Mouse (Mus musculus): ENCODE results near the gene Prelp.

The Prelp gene

DNA sequence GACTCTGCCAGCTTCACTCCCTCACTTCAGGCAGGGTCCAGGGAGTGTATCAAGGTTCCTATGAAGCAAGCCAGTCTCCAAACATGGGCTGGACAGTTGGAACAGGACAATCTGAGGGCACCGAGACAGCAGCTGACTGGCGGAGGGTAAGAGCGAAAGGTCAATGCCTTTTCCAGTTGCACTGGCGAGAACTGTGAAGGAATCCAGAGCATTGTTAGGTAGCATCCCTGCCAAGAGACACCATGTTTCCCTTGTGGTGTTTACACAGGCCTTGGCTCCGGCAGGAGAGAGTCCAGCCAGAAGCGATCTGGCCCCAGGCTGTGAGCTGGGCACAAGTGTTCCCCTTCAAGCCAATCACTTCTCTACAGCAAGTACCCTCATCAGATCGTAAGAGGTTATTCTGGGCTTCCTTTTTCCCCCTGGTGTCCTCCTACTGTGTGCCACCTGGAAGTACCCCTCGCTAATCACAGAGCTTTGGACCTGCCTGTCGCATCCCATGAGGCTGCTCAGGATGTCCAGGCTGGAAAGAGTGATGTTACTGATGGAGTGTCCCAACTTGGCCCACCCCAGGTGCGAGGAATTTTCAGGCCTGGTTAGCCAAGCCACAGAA, 13.2 kb upstream of the Prelp start:
- no peak for DNase-seq (ENCODE audit: extremely low read depth, low read depth)

- DNase-seq (ENCODE audit: extremely low read depth, low read depth) = no peak
Measured at GRCm38 (mm10) chr1:133933301-133934195, 12.3 kb upstream of the Prelp start.

GRCm38 (mm10) chr1:133929980-133930379, 8.8 kb upstream of the Prelp start:
- DNase-seq (ENCODE audit: extremely low read depth, low read depth) = no peak

DNA sequence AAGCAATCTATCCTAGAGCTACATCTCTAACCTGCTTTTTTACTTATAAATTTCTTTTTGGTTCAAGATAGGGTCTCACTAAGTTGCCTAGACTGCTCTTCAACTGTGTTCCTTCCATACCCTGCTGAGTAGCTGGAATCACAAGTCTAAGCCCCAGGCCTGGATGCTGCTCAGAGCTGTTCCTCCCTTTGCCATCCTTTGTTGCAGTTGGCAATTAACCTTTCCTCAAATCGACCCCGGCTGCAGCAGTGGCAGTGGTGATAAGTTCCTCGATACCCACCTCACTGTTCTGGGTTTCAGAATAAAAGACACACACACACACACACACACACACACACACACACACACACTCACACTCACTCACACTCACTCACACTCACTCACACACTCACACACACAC, 4.0 kb upstream of the Prelp start:
- DNase-seq (ENCODE audit: extremely low read depth, low read depth) = no peak

GRCm38 (mm10) chr1:133924141-133924875, 3.1 kb upstream of the Prelp start:
- no peak for DNase-seq (ENCODE audit: extremely low read depth, low read depth)

- DNase-seq (ENCODE audit: extremely low read depth, low read depth) = no peak
Measured at GRCm38 (mm10) chr1:133923071-133923470, 1.9 kb upstream of the Prelp start.

DNA sequence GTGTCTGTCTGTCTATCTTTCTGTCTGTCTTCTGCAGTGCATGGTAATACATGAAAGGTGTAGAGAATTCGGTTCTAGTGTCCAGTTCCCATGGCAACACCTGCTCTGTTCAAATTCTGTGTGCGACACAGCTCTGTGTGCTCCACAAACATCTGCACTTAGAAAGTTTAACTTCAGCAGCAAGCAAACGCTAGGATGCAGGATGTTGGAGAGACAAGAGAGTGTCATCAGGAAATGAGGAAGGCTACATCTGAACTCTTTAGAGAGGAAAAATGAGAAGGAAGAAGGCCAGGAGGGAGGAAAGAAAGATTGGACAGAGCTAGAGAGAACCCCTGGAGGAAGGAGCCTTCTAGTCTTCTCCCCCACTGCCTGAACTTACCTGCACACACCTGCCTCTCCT, 338 bp downstream of the Prelp start:
- DNase-seq (ENCODE audit: extremely low read depth, low read depth) = no peak

DNA sequence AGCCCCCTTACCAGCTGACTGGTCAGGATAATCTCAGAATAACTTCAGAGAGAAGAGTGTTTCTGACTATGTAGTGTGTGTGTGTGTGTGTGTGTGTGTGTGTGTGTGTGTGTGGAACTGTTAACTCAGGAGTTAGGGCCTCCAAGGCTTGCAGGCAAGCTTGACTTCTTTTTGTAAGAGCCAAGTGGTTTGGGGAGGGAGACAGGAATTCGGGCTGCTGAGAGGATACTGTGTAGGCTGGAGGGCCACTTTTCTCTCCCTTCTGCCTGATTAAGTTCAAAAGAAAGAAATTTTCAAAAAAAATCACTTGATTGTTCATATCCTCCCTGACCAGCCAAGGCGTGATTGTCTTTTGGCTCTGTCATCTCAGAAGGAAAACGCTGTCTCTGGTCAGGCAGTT, 813 bp downstream of the Prelp start:
- no peak for DNase-seq (ENCODE audit: extremely low read depth, low read depth)

- no peak for DNase-seq (ENCODE audit: extremely low read depth, low read depth)
Measured at GRCm38 (mm10) chr1:133918088-133918470, 3.1 kb downstream of the Prelp start.

DNA sequence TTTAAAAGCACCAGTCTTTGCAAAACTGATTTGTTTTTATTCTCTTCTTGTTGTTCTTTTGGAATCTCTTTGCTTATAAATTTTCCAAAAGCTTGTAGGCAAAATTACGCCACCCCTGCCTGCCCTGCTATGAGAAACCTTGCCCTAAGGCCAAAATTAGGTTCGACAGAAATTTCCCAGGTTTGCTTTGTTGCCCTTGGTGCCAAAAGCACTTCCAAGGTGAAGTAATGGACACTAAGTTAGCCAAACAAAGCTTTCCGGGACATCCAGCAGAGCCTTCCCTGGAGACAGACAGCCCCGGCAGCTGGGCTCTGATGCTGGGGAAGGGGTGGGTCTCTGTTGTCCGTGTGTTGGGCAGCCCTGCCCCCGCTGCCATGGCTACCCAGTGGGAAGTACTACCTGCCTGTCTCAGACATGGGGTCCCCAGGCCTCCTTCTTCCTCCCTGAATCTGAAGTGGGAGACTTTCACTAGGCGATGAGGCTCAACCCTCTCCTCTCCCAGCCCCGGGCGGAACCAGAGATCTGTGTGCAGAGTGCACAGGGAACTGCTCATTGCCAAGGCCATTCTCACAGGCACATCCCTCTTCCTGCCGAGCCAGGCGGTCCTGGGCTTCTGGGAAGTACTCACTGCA, 3.6 kb downstream of the Prelp start:
- no peak for DNase-seq (ENCODE audit: extremely low read depth, low read depth)

DNA sequence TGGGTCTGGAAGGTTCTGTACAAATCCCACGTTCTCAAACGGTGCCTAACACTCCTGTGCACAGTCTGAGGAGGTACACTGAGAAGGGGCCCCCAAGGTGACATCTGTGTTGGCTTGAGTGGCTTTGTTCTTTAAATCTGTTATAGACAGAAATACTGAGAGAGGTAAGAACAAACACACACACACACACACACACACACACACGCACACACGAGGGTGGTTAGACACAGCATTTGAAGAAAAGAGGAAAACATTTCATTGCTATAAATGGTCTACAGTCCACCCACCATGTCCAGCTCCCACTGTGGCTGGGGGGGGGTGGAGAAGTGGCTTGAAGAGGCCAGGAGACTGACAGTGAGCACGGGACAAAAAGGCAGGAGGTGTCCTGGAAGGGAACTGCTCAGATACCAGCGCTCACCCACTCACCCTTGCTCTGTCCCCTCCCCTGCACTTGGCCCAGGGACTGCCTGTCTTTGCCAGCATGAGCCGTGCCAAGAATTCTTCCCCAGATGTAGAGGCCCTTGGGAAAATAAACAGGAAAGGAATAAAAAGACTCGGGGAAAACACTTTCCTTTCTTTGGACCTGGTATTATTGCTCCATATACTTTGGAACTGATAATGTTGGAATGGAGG, 5.4 kb downstream of the Prelp start:
- no peak for DNase-seq (ENCODE audit: extremely low read depth, low read depth)

DNA sequence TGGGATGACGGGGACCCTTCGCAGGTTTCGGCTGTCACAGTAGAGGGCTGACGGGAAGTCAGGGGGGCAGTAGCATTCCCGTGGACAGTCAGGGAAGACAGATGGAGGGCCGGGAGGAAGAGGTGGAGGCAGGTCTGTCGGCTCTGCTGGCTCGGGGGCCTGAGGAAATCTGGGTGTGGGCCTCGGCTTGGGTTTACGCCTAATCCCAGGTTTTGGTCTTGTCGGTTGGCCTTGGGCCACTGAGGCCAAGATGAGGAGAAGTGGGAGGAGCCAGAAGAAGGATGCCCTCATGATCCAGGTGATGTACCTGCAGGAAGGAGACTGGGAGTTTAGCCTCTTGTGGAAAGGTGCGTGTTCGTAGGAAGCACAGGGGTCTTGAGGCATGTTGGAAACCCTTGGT, 6.1 kb downstream of the Prelp start:
- no peak for DNase-seq (ENCODE audit: extremely low read depth, low read depth)

GRCm38 (mm10) chr1:133913018-133913417, 8.2 kb downstream of the Prelp start:
- no peak for DNase-seq (ENCODE audit: extremely low read depth, low read depth)

DNA sequence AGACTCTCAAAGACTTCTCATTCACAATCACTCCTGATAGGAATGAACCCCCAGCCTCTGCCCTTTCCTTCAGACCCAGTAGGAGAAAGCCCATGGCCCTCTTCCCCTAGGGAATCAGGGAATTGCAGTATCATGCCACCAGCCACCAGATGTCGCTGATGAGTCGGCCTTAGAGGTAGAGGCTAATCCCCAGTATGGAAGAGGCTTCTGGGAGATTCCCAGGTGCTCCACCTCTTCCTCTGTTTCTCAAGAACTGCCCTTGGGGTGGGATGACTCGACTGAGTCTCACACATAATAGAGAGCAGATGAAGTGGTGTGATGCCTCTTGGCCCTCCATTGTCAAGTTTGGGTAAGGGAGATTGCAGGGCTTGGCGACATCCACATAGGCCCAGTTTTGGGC, 9.8 kb downstream of the Prelp start:
- DNase-seq (ENCODE audit: extremely low read depth, low read depth) = no peak

DNA sequence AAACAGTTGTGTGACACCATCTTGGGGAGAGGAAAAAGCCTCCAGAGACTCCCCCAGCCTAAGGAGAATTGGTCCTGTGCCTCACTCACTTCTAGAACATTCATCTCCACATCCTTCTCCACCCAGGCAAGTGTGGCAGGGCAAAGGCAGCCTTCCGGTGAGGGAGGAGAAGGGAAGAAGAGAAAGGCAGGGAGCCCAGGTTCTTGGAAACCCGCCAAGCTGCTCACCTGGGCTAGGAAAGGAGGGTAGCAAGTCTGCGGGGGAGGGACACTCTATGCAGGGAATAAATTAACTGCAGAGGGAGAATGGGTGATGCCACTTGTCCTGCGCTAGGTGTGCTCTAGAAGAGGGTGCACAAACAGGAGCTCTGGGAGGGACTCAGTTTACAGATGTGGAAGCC, 10.2 kb downstream of the Prelp start:
- no peak for DNase-seq (ENCODE audit: extremely low read depth, low read depth)

DNA sequence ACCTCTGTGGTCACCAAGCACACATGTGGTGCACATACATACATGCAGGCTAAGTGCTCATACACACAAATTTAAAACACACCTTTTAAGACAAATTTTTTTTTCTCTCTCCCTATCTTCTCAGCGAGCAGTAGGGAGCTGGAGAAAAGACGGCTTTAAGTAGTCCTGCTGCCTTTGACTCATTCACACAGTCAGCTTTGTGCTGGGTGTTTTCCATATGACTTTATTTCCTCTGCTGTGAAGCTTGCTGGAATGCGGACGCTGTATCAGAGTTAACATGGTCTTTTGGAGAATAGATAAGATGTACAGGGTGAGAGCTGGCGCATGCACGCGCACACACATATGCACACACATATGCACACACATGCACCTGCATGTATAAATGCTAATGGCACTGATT, 11.1 kb downstream of the Prelp start:
- DNase-seq (ENCODE audit: extremely low read depth, low read depth) = no peak

DNA sequence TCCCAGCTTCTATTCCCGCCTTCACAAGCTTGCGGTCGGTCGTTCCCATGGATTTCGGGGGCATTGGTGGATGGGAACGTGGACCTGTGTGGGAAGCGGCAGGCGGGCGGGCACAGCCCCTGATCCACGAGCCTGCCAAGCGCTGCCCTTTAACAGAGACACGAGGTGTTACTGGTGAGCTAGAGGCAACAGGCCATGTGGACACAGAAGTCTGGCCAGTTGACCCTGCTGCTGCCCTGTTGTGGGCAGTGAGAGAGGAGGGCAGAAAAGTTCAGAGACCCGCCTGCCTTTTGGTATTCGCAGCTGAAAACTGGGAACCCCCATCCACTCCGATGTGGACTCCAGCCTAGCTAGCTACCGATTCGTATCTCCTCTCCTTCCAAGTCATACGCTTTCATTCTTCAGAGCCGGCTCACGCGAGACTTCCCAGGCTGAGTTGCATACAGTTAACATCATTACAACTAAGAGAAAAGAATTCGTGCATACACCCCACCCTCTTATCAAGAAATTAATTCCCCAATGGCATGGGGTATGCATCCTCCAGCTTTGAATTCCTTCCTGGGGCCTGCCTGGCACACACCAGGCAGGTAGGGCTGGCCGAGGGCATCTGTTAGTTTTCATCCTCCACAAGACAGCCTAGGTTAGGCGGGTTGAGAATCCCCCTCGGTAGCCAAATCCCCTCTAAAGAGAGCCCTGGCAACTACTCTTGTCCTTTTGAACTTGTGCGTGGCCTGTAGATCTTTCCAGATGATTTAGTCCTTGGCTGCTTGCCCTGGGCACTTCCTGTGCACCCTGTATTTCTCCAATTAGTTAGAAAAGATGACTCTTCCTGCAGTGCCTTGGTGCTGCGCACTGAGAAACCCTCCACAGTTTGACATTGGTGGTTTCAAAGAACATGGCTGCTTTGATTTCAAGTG, 12.3 kb downstream of the Prelp start:
- peak; percentile 80 for DNase-seq (ENCODE audit: extremely low read depth, low read depth)

DNA sequence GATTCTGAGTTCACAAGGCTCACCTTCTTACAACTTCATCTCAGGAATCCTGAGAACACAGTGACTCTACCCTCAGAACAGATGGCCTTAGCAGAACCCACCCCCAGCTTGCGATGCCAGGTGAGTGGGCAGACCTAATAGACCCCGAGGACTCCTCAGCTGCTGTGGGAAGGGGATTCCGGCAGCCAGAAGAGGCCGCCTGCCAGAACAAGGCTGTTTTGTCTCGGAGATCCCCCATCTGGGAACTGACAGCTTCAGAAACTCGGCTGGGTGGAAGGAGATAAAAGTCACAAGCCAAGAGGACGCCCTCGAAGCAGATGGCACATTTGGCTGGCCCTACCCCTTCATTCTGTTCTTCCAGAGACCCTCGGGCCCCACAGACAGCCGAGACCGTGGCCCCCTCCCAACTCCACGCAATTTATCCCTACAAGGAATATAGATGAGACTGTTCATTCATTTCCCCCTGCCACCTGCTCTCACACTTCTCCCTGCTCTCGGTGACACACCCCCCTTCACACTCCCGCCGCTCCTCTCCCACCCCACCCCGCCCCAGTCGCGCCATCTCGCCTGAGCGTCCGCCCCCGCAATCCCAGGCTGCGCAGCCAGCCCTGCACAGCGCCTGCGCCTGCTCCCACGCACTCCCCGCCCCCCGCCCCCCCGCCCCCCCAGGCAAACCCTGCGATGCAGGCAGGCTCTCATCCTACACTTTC, 13.1 kb downstream of the Prelp start, which contains the start of gene Optc:
Gene Optc, minus strand, starts transcription at position 51 of the 710 bp plus-strand sequence.
- DNase-seq (ENCODE audit: extremely low read depth, low read depth) = no peak

- DNase-seq (ENCODE audit: extremely low read depth, low read depth) = no peak
Measured at GRCm38 (mm10) chr1:133906420-133906819, 14.8 kb downstream of the Prelp start.

DNA sequence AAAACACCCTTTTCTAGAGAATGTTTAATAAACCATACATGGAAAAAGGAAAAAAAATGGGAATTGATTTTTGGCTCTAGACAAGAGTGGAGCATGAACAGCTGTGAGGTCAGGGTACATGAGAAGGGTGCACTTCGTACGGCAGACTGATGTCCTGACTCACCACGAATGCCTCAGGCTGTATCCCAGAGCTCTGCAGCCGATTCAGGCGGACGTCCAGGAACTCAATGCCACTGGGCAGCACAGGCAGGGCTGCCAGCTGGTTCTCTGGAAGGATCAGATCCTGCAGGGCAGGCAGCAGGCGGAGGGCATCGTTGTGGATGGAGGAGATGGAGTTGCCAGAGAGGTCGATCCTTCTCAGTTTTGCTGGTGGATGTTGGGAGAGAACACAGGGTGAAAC, 20.4 kb downstream of the Prelp start:
- no peak for DNase-seq (ENCODE audit: extremely low read depth, low read depth)
